Mouse (Mus musculus) kidney, embryonic 16.5 days (tissue): ENCODE data around the gene Dop1a. TPM values are rescaled to one million over a fixed set of nuclear protein-coding genes. Genes with fewer than 3 reads are reported as not detected.

Source experiments
- ATAC-seq: fragments of 200-750 bp; cut with Nextera tagmentation; 2 replicates; pipeline ENCODE4 v1.8.0; 2017; ENCODE audit warnings: moderate TSS enrichment; ENCODE audit not compliant: low FRiP score, low TSS enrichment
- H3K27ac ChIP-seq: fragments of 300-500 bp; sonication (generic); 2 replicates; pipeline ENCODE4 v1.5.1; 2014; ENCODE audit warnings: low read length
- H3K27me3 ChIP-seq: fragments of 300-500 bp; sonication (generic); 2 replicates; pipeline ENCODE4 v1.6.1; 2014; ENCODE audit warnings: low read length, control low read depth, mixed read lengths; ENCODE audit not compliant: insufficient read depth
- H3K36me3 ChIP-seq: fragments of 300-500 bp; sonication (generic); 2 replicates; pipeline ENCODE4 v1.6.1; 2014; ENCODE audit warnings: low read length, control low read depth, mixed read lengths; ENCODE audit not compliant: insufficient read depth
- H3K4me1 ChIP-seq: fragments of 300-500 bp; sonication (generic); 2 replicates; pipeline ENCODE4 v1.6.1; 2014; ENCODE audit warnings: low read length, control low read depth, mixed read lengths; ENCODE audit not compliant: insufficient read depth
- H3K4me2 ChIP-seq: fragments of 300-500 bp; sonication (generic); replicated peaks from 2 replicates; pipeline ENCODE4 v1.6.1; 2014; ENCODE audit warnings: low read depth, low read length
- H3K4me3 ChIP-seq: fragments of 300-500 bp; sonication (generic); 2 replicates; pipeline ENCODE4 v1.5.1; 2014; ENCODE audit warnings: mild to moderate bottlenecking, low read length
- H3K9ac ChIP-seq: fragments of 300-500 bp; sonication (generic); replicated peaks from 2 replicates; pipeline ENCODE4 v1.6.1; 2014; ENCODE audit warnings: low read length
- H3K9me3 ChIP-seq: fragments of 300-500 bp; sonication (generic); 2 replicates; pipeline ENCODE4 v1.6.1; 2016; ENCODE audit warnings: low read length, control low read depth
- WGBS: fragments of 180-500 bp; shearing (Covaris S2); extraction: QIAGEN DNeasy Blood & Tissue Kit; methylation state at CpG from one replicate; pipeline ENCODE4 v1.1.7; 2014; 5-methylcytosine and 5-hydroxymethylcytosine counted together
- polyA plus RNA-seq: library from polyadenylated mRNA; unstranded; fragments of >200 nt; fragmentation: Nextera tagmentation; extraction: Ambion mirVana; gene quantifications from 2 replicates; pipeline ENCODE4 v1.2.1, GENCODE M21; 2015

Dop1a gene
- polyA plus RNA-seq, 1 experiment from 2014 or later: 10.9 TPM

- Histone ChIP-seq H3K36me3 (peaks cover 9% of the 10 kb centered on the region; the same call in 1 of the 2 replicates), H3K27me3 (no peaks in the 10 kb centered on the region), H3K4me2 (no peak overlapping the region), H3K4me3 (no peak overlapping the region), H3K9me3 (no peaks in the 10 kb centered on the region), H3K9ac (no peak overlapping the region), H3K4me1 (no peaks in the 10 kb centered on the region), H3K27ac (no peak overlapping the region)
- WGBS: 97% methylated on average over 2 of the region's 2 CpGs
- ATAC-seq: no peak
These were observed 24.8 kb downstream of the Dop1a start for GRCm38 (mm10) chr9:86491740-86492139.

- no peak overlapping the region for H3K4me3 ChIP-seq
- WGBS: 96% methylated on average over 4 of the region's 4 CpGs
These were observed 29.3 kb downstream of the Dop1a start for GRCm38 (mm10) chr9:86496261-86496660.

GRCm38 (mm10) chr9:86499083-86499482 lies 32.1 kb downstream of the Dop1a start:
- no peaks in the 10 kb centered on the region for H3K9me3 ChIP-seq
- H3K4me3 ChIP-seq: no peak overlapping the region
- H3K9ac ChIP-seq: no peak overlapping the region
- H3K36me3 ChIP-seq: peaks cover 12% of the 10 kb centered on the region; the same call in 1 of the 2 replicates
- H3K27ac ChIP-seq: no peak overlapping the region
- WGBS: 94% methylated on average over 3 of the region's 3 CpGs
- no peaks in the 10 kb centered on the region for H3K27me3 ChIP-seq
- H3K4me2 ChIP-seq: no peak overlapping the region
- H3K4me1 ChIP-seq: no peaks in the 10 kb centered on the region
- no peak for ATAC-seq

More at GRCm38 (mm10) chr9:86496261-86496660, 29.3 kb downstream of the Dop1a start:
- Histone ChIP-seq H3K9ac (no peak overlapping the region), H3K9me3 (no peaks in the 10 kb centered on the region), H3K4me2 (no peak overlapping the region), H3K4me1 (no peaks in the 10 kb centered on the region), H3K27me3 (no peaks in the 10 kb centered on the region), H3K36me3 (peaks cover 12% of the 10 kb centered on the region; the same call in 1 of the 2 replicates), H3K27ac (no peak overlapping the region)
- ATAC-seq: no peak

- Histone ChIP-seq H3K27ac (no peak overlapping the region), H3K4me3 (no peak overlapping the region), H3K9ac (no peak overlapping the region), H3K4me2 (no peak overlapping the region), H3K4me1 (no peaks in the 10 kb centered on the region), H3K27me3 (no peaks in the 10 kb centered on the region), H3K9me3 (no peaks in the 10 kb centered on the region), H3K36me3 (peaks cover 6% of the 10 kb centered on the region)
- ATAC-seq: no peak
- 90% methylated on average over 4 of the region's 4 CpGs for WGBS
These were observed 40.5 kb downstream of the Dop1a start for GRCm38 (mm10) chr9:86507437-86507836.

- Histone ChIP-seq H3K36me3 (peaks cover 22% of the 10 kb centered on the region), H3K9me3 (no peaks in the 10 kb centered on the region), H3K9ac (no peak overlapping the region), H3K4me3 (no peak overlapping the region), H3K27me3 (no peaks in the 10 kb centered on the region), H3K27ac (no peak overlapping the region), H3K4me1 (no peaks in the 10 kb centered on the region), H3K4me2 (no peak overlapping the region)
- no peak for ATAC-seq
- 87% methylated on average over 5 of the region's 5 CpGs for WGBS
These were observed 46.8 kb downstream of the Dop1a start for GRCm38 (mm10) chr9:86513733-86514132.

- 88% methylated on average over 3 of the region's 3 CpGs for WGBS
- H3K4me1 ChIP-seq: no peaks in the 10 kb centered on the region
- no peaks in the 10 kb centered on the region for H3K9me3 ChIP-seq
- H3K27me3 ChIP-seq: no peaks in the 10 kb centered on the region
- no peak overlapping the region for H3K9ac ChIP-seq
- no peak overlapping the region for H3K27ac ChIP-seq
- no peak overlapping the region for H3K4me3 ChIP-seq
- peaks cover 26% of the 10 kb centered on the region for H3K36me3 ChIP-seq
- no peak for ATAC-seq
- H3K4me2 ChIP-seq: no peak overlapping the region
These were observed 47.4 kb downstream of the Dop1a start for GRCm38 (mm10) chr9:86514390-86514789.

- 96% methylated on average over 4 of the region's 4 CpGs for WGBS
- no peak for ATAC-seq
- no peaks in the 10 kb centered on the region for H3K27me3 ChIP-seq
- peaks cover 27% of the 10 kb centered on the region for H3K36me3 ChIP-seq
- no peak overlapping the region for H3K4me2 ChIP-seq
- no peak overlapping the region for H3K9ac ChIP-seq
- H3K27ac ChIP-seq: no peak overlapping the region
- no peaks in the 10 kb centered on the region for H3K9me3 ChIP-seq
- H3K4me3 ChIP-seq: no peak overlapping the region
- no peaks in the 10 kb centered on the region for H3K4me1 ChIP-seq
These were observed 47.8 kb downstream of the Dop1a start for GRCm38 (mm10) chr9:86514798-86515197.

GRCm38 (mm10) chr9:86522335-86522734 lies 55.4 kb downstream of the Dop1a start:
- H3K9ac ChIP-seq: no peak overlapping the region
- H3K4me1 ChIP-seq: no peaks in the 10 kb centered on the region
- peaks cover 36% of the 10 kb centered on the region for H3K36me3 ChIP-seq
- no peak overlapping the region for H3K4me2 ChIP-seq
- H3K27ac ChIP-seq: no peak overlapping the region
- no peak overlapping the region for H3K4me3 ChIP-seq
- no peak for ATAC-seq
- no peaks in the 10 kb centered on the region for H3K27me3 ChIP-seq
- no peaks in the 10 kb centered on the region for H3K9me3 ChIP-seq

GRCm38 (mm10) chr9:86525600-86525999 lies 58.6 kb downstream of the Dop1a start:
- WGBS: 46% methylated on average over 2 of the region's 2 CpGs
- Histone ChIP-seq H3K4me2 (no peak overlapping the region), H3K4me1 (no peaks in the 10 kb centered on the region), H3K27ac (no peak overlapping the region), H3K9me3 (no peaks in the 10 kb centered on the region), H3K27me3 (no peaks in the 10 kb centered on the region), H3K9ac (no peak overlapping the region), H3K36me3 (peaks cover 25% of the 10 kb centered on the region), H3K4me3 (no peak overlapping the region)
- no peak for ATAC-seq

- H3K36me3 ChIP-seq: peaks cover 15% of the 10 kb centered on the region; the same call in 1 of the 2 replicates
- H3K4me1 ChIP-seq: no peaks in the 10 kb centered on the region
- WGBS: 86% methylated on average over 5 of the region's 5 CpGs
- no peaks in the 10 kb centered on the region for H3K27me3 ChIP-seq
- ATAC-seq: no peak
- no peak overlapping the region for H3K9ac ChIP-seq
- no peak overlapping the region for H3K4me2 ChIP-seq
- H3K9me3 ChIP-seq: no peaks in the 10 kb centered on the region
- H3K27ac ChIP-seq: no peak overlapping the region
- no peak overlapping the region for H3K4me3 ChIP-seq
These were observed 67.1 kb downstream of the Dop1a start for GRCm38 (mm10) chr9:86534071-86534470.
